Mouse (Mus musculus) heart, embryonic 16.5 days (tissue): Measurements from ENCODE around the gene Ica1. TPM values are rescaled to one million over a fixed set of nuclear protein-coding genes. Genes with fewer than 3 reads are reported as not detected.

Source experiments
- ATAC-seq: fragments of 200-750 bp; cut with Nextera tagmentation; replicated peaks from 2 replicates; pipeline ENCODE4 v1.8.0; 2017; ENCODE audit warnings: moderate number of reproducible peaks; ENCODE audit not compliant: insufficient read depth, low FRiP score; ENCODE audit errors: extremely low read depth
- H3K27ac ChIP-seq: fragments of 300-500 bp; sonication (generic); 2 replicates; pipeline ENCODE4 v1.5.1; 2014; ENCODE audit warnings: mild to moderate bottlenecking, low read length, control low read depth, moderate library complexity
- H3K27me3 ChIP-seq: fragments of 300-500 bp; sonication (generic); 2 replicates; pipeline ENCODE4 v1.6.1; 2014; ENCODE audit warnings: low read length, mixed read lengths; ENCODE audit not compliant: control insufficient read depth, insufficient read depth
- H3K36me3 ChIP-seq: fragments of 300-500 bp; sonication (generic); 2 replicates; pipeline ENCODE4 v1.6.1; 2014; ENCODE audit not compliant: control insufficient read depth, insufficient read depth
- H3K4me1 ChIP-seq: fragments of 300-500 bp; sonication (generic); 2 replicates; pipeline ENCODE4 v1.6.1; 2014; ENCODE audit warnings: low read length, mixed read lengths; ENCODE audit not compliant: control insufficient read depth, insufficient read depth
- H3K4me2 ChIP-seq: fragments of 300-500 bp; sonication (generic); 2 replicates; pipeline ENCODE4 v1.6.1; 2014; ENCODE audit warnings: low read depth, mild to moderate bottlenecking, control low read depth, low read length
- H3K4me3 ChIP-seq: fragments of 300-500 bp; sonication (generic); 2 replicates; pipeline ENCODE4 v1.5.1; 2014; ENCODE audit warnings: mild to moderate bottlenecking, control low read depth, low read length
- H3K9ac ChIP-seq: fragments of 300-500 bp; sonication (generic); 2 replicates; pipeline ENCODE4 v1.6.1; 2014; ENCODE audit warnings: low read length, control low read depth
- H3K9me3 ChIP-seq: fragments of 300-500 bp; sonication (generic); replicated peaks from 2 replicates; pipeline ENCODE4 v1.6.1; 2016; ENCODE audit warnings: low read length; ENCODE audit not compliant: control insufficient read depth
- WGBS: fragments of 180-500 bp; shearing (Covaris S2); extraction: QIAGEN DNeasy Blood & Tissue Kit; methylation state at CpG from one replicate; pipeline ENCODE4 v1.1.7; 2014; 5-methylcytosine and 5-hydroxymethylcytosine counted together
- polyA plus RNA-seq: library from polyadenylated mRNA; unstranded; fragments of >200 nt; fragmentation: Nextera tagmentation; extraction: Ambion mirVana; gene quantifications from 2 replicates; pipeline ENCODE4 v1.2.1, GENCODE M21; 2015

The Ica1 gene
- polyA plus RNA-seq, 1 experiment from 2014 or later, result 23.5 TPM

DNA sequence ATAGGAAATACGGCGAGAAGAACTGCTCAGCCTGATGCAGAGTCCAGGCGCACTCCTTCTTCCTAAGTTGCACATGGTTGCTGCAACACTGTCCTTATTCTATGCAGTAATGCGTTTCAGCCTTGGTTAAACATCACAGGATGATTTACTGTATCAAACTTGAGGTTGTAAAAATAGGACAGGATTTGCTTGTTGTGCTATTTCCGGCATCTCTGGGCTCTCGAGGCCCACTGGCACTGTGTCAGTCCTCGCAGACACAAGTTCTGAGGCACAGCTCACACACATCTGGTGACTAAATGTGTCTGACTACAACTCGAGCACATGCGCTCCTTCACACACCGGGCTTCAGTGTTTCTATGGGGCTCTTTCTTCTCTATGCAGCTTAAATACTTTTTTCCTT, 94.9 kb downstream of the Ica1 start:
- peaks cover 5% of the 10 kb centered on the region; the same call in 1 of the 2 replicates for H3K4me1 ChIP-seq
- no peaks in the 10 kb centered on the region for H3K36me3 ChIP-seq
- no peak overlapping the region for H3K9ac ChIP-seq
- no peaks in the 10 kb centered on the region for H3K27me3 ChIP-seq
- ATAC-seq, result peak; percentile 72
- no peaks in the 10 kb centered on the region for H3K9me3 ChIP-seq
- no peak overlapping the region for H3K4me2 ChIP-seq
- 62% methylated on average over 10 of the region's 10 CpGs for WGBS
- H3K27ac ChIP-seq, result peak overlapping the region; percentile 2
- H3K4me3 ChIP-seq, result no peak overlapping the region

- Histone ChIP-seq H3K4me2 (no peak overlapping the region), H3K27ac (no peak overlapping the region), H3K9ac (no peak overlapping the region), H3K4me1 (peaks cover 5% of the 10 kb centered on the region; the same call in 1 of the 2 replicates), H3K9me3 (no peaks in the 10 kb centered on the region), H3K36me3 (no peaks in the 10 kb centered on the region), H3K4me3 (no peak overlapping the region), H3K27me3 (no peaks in the 10 kb centered on the region)
- no peak for ATAC-seq
- 81% methylated on average over 8 of the region's 8 CpGs for WGBS
Measured at GRCm38 (mm10) chr6:8680931-8681330, 97.4 kb downstream of the Ica1 start.

DNA sequence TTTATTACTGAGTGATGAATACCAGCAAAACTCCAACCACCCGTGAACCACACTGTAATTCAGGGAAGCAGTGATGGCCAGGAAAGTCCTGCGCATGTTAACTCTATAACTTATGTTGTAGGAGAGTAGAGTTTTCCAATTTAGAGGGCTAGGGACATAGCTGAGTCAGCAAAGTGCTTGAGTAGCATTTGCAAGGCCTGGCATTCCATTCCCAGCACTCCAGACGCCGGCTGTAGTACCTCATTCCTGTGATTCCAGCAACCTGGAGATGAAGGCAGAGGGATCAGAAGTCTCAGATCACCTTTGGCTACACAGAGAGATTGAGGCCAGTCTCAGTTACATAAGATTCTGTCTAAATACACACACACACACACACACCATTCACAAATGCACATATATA, 105.3 kb downstream of the Ica1 start:
- no peak overlapping the region for H3K4me2 ChIP-seq
- H3K4me1 ChIP-seq, result no peaks in the 10 kb centered on the region
- H3K36me3 ChIP-seq, result no peaks in the 10 kb centered on the region
- 69% methylated on average over 4 of the region's 4 CpGs for WGBS
- H3K9me3 ChIP-seq, result no peaks in the 10 kb centered on the region
- no peak for ATAC-seq
- H3K9ac ChIP-seq, result no peak overlapping the region
- H3K4me3 ChIP-seq, result no peak overlapping the region
- no peaks in the 10 kb centered on the region for H3K27me3 ChIP-seq
- H3K27ac ChIP-seq, result no peak overlapping the region

- H3K9me3 ChIP-seq, result no peaks in the 10 kb centered on the region
- no peak overlapping the region for H3K4me3 ChIP-seq
- no peak overlapping the region for H3K27ac ChIP-seq
- no peaks in the 10 kb centered on the region for H3K4me1 ChIP-seq
- H3K27me3 ChIP-seq, result no peaks in the 10 kb centered on the region
- WGBS, result 71% methylated on average over 4 of the region's 4 CpGs
- H3K36me3 ChIP-seq, result no peaks in the 10 kb centered on the region
- H3K4me2 ChIP-seq, result no peak overlapping the region
- ATAC-seq, result no peak
- no peak overlapping the region for H3K9ac ChIP-seq
Measured at GRCm38 (mm10) chr6:8669343-8669742, 108.9 kb downstream of the Ica1 start.

DNA sequence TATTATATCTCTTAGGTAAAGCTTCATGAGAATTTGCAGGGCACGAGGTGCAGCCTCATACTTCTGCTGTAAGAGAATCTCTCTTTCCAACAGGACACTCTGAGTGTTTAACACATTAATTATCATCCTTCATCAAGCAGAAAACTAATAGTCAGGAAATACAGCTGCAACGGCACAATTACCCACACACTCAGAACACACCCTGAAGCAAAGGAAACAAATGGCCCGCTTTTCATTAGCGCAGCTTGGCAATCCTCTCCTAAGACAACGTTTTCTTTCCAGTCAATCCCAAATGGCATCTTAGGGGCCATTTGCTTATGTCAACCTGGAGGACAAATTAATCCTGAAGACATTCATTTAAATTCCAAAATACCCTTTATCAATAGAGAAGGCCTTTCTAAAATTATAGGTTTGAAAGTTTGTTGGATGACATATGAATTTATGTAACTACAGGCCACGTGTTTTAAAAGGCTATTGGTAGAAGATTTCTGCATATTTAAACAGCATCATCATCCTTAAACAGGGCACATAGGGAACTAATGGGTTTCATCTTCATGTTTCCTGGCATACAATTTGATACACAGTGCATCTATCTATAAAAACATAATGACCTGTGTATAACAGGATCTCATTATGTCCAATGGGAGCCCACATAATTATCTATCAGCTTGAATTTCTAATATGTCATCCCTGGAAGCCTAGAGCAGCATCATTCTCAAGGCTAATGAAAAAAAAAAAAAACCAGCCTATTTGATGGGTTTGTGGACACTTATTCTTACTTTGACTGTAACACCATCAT, 110.1 kb downstream of the Ica1 start:
- no peak for ATAC-seq
- Histone ChIP-seq H3K4me2 (no peak overlapping the region), H3K9ac (no peak overlapping the region), H3K4me3 (no peak overlapping the region), H3K27ac (no peak overlapping the region), H3K36me3 (no peaks in the 10 kb centered on the region), H3K27me3 (no peaks in the 10 kb centered on the region), H3K4me1 (no peaks in the 10 kb centered on the region), H3K9me3 (no peaks in the 10 kb centered on the region)
- 69% methylated on average over 6 of the region's 6 CpGs for WGBS

DNA sequence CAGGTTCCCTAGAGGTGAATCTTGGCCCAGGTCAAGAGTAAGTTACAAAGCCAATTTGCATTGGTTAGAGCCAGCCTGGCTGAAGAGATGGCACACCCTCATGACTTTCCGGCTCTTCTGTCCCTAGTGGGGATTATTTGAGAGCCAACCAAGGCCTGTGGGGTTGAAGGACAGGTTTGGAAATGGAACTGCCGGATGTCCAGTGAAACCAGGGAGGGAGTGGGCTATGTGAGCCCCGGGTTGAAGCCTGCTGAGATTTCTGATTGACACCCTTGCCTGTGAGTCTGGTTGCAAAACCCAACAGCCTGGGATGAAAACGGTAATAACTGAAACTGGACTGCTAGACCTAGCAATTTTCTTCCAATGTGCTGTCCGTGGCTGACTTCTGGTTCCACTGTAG, 112.5 kb downstream of the Ica1 start:
- H3K9ac ChIP-seq, result no peak overlapping the region
- no peak overlapping the region for H3K27ac ChIP-seq
- no peak overlapping the region for H3K4me2 ChIP-seq
- no peaks in the 10 kb centered on the region for H3K27me3 ChIP-seq
- no peak overlapping the region for H3K4me3 ChIP-seq
- H3K4me1 ChIP-seq, result no peaks in the 10 kb centered on the region
- H3K36me3 ChIP-seq, result no peaks in the 10 kb centered on the region
- H3K9me3 ChIP-seq, result no peaks in the 10 kb centered on the region
- 92% methylated on average over 5 of the region's 5 CpGs for WGBS
- ATAC-seq, result no peak

DNA sequence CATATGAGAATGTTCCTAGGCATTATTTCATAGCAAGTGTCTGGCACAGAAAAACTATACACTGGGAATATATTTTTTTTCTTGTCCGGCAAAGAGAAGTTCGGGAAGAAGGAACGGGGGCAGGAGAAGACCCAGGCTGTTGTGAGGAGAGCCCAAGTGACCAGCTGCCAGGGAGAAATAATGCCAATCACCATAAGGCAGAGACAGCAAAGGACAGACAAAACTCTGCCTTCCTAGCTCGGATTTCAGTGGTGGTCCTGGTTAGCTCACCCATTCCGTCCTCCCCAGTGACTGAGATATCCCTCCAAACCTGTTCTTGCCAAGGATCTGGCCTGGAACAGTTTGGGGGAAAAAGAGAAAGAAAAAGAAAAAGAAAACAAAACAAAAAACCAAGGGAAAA, 113.3 kb downstream of the Ica1 start:
- H3K4me1 ChIP-seq, result no peaks in the 10 kb centered on the region
- WGBS, result 91% methylated on average over 5 of the region's 5 CpGs
- no peaks in the 10 kb centered on the region for H3K36me3 ChIP-seq
- H3K9me3 ChIP-seq, result no peaks in the 10 kb centered on the region
- no peak overlapping the region for H3K9ac ChIP-seq
- ATAC-seq, result no peak
- no peak overlapping the region for H3K4me2 ChIP-seq
- H3K4me3 ChIP-seq, result no peak overlapping the region
- no peaks in the 10 kb centered on the region for H3K27me3 ChIP-seq
- no peak overlapping the region for H3K27ac ChIP-seq

GRCm38 (mm10) chr6:8663092-8663740, 115.1 kb downstream of the Ica1 start:
- Histone ChIP-seq H3K9me3 (no peaks in the 10 kb centered on the region), H3K4me3 (no peak overlapping the region), H3K27me3 (no peaks in the 10 kb centered on the region), H3K9ac (no peak overlapping the region), H3K27ac (no peak overlapping the region), H3K36me3 (no peaks in the 10 kb centered on the region), H3K4me2 (no peak overlapping the region), H3K4me1 (peaks cover 8% of the 10 kb centered on the region)
- 81% methylated on average over 3 of the region's 3 CpGs for WGBS
- ATAC-seq, result no peak

DNA sequence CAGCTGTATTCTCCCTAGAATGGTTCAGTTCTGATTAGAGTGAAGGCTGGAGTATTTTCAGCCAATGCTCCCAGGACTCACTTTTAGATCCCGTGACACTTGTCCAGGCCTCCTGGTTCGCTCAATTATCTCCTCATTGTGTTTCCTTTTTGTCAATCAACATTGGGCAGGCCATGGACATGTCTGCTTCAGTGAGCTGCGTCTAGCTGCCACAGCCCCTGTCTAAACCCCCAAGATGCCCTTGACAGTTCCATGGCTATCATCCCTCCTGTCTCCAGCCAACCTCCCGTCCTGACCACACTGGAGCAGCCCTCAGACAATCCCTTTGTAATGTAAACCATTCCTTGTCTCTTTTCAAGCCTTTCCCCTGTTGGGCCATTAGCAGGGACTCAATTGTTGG, 116.9 kb downstream of the Ica1 start:
- Histone ChIP-seq H3K4me1 (peaks cover 9% of the 10 kb centered on the region), H3K4me2 (no peak overlapping the region), H3K27me3 (no peaks in the 10 kb centered on the region), H3K9me3 (no peaks in the 10 kb centered on the region), H3K36me3 (no peaks in the 10 kb centered on the region), H3K27ac (no peak overlapping the region), H3K9ac (no peak overlapping the region), H3K4me3 (no peak overlapping the region)
- WGBS, result 50% methylated on average over 4 of the region's 4 CpGs
- no peak for ATAC-seq
